Mouse (Mus musculus) left cerebral cortex, adult 9 months (tissue): ENCODE measurements around the gene Eefsec.

ENCODE experiments used
- DNase-seq, 2 experiments: peaks; one replicate each; pipeline ENCODE4 v3.0.0; 2022; ENCODE audit warnings: low spot score in 2 of 2

Eefsec gene

GRCm38 (mm10) chr6:88446063-88447002 is at the start of gene Eefsec:
Eefsec (minus strand) TSS chr6:88446539.
- peak; percentile 58 to 80 for DNase-seq

GRCm38 (mm10) chr6:88493712-88494111 is 47.4 kb upstream of the Eefsec start:
- DNase-seq = no peak

GRCm38 (mm10) chr6:88490629-88491354 is 44.5 kb upstream of the Eefsec start:
- peak in 1 of 2 experiments; percentile 54 for DNase-seq

GRCm38 (mm10) chr6:88489834-88490233 is 43.5 kb upstream of the Eefsec start:
- no peak for DNase-seq

DNA sequence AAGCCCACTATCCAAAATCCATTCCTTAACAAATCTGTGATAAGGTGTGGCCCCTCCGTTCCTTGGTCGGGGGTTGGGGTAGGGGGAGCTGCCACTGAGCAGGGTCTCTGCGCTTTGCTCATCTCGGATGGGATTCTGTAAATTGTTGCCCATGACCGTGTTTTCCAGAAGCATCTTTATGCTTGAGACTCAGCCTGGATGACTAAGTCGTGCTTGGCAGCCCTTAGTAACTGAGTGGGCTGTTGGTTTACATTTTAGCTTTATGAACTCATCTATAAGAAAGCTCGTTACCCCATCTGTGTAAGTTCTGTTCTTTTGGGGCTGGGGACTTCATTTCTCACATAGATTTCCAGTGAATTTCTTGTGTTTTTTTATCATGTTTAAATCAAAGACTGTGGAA is 42.7 kb upstream of the Eefsec start:
- peak in 1 of 2 experiments; percentile 44 for DNase-seq

DNA sequence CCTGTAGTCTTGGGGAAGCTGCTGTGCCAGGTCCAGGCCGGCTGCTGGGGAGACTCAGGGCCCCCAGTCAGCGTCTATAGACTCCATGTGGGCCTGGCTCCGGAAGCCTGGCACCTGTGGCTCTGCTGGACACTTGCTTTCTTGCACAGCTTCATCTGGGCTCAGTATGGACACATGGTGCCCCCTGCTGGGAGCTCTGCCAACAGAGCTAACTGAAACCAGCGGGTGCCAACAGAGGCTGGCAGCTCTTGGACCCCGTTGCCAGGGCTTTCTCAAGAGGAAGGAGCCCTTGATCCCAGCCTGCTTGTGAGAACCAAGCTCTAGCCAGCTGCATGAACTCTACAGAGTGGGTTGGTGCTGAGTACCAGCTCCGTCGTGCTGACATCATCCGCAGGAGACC is 40.6 kb upstream of the Eefsec start:
- DNase-seq = peak in 1 of 2 experiments; percentile 79

DNA sequence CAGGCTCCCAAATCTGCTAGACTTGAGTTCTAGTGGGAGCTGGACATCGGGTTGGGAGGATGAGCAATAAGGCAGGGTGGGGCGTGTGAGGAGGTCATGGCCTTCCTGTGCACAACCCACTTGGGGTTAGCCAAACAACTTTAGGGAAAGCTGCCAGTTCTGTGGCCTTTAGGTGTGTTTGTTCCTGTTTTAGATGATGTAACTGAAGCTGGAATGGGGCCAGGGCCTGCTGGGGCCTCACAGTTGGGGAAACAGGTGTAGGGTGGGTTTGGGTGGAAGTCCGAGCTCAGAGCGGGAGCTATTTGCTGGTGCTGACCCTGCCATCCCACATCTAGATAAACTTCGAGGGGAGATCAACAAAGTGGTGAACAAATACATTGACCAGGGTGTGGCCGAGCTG is 39.0 kb upstream of the Eefsec start:
- DNase-seq = no peak

DNA sequence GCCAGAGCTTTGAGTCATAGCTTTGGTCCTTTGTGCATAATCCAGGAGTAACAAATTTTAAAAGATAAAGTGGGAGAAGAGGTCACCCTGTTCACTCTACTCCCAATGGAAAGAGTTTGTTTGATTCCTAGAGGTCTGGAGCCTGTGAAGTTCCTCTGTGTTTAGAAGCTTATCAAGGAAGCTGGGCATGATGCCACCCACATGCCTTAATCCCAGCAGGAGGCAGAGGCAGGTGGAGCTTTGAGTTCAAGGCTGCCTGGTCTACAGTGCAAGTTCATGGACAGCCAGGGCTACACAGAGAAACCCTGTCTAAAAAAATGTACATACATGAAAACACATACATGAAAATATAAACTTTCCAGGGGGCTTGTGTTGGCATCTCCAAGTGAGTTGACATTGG is 37.6 kb upstream of the Eefsec start:
- no peak for DNase-seq

DNA sequence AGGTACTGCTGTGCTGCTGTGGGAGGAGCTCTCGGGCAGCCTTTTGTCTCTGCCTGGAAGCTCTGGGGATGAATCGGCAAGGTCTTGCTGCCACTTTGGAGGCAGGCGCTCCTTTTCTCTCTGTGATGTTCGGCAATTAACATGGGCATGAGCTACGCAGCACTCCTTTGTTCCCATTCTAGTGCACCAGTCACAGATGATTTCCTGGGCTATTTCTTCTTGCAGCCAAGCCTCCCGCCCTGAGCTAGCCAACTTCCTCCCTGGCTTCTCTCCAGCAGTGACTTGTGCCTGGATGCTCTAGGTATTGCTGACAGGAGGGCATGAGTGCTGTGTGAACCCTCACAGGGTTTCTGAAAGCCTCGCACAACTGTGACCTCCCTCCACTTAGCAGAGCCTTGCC is 36.8 kb upstream of the Eefsec start:
- no peak for DNase-seq

GRCm38 (mm10) chr6:88480421-88480820 is 34.1 kb upstream of the Eefsec start:
- DNase-seq = no peak

- no peak for DNase-seq
Observed at GRCm38 (mm10) chr6:88469878-88470277, 23.5 kb upstream of the Eefsec start.

DNA sequence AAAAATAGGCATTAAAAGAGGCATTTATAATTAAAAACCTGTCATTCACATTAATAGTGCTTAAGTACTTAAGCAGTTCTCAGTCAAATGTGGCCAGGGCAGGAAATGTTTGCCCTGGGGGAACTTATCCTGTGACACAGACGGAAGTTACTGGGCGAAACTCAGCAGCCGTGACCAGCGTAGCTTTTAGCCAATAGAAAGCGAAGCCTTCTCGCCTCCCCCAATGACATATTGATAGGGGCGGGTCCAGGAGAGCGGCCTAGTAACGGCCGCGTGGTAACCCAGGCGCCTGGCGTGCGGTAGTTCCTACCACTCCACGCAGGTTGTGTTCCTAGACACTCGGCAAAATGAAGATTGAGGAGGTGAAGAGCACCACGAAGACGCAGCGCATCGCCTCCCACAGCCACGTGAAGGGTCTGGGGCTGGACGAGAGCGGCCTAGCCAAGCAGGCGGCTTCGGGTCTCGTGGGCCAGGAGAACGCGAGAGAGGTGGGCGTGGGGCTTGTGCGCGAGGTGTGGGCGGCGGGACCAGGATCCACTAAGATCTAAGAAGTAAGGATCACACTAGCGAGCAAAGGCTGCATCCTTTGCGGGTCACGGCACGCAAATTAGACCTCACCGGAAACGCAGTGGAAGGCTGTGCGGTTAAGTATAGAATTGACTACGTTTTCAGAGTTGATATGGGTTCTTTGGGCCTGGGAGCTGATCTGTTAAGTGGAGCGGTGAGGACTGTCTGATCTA is 19.0 kb upstream of the Eefsec start, which contains the start of gene Ruvbl1:
Gene Ruvbl1, plus strand, starts transcription at position 229 of the 740 bp plus-strand sequence.
- peak; percentile 85 to 95 for DNase-seq

GRCm38 (mm10) chr6:88454545-88454944 is 8.2 kb upstream of the Eefsec start:
- no peak for DNase-seq

- DNase-seq = no peak
Observed at GRCm38 (mm10) chr6:88447454-88447853, 1.1 kb upstream of the Eefsec start.

DNA sequence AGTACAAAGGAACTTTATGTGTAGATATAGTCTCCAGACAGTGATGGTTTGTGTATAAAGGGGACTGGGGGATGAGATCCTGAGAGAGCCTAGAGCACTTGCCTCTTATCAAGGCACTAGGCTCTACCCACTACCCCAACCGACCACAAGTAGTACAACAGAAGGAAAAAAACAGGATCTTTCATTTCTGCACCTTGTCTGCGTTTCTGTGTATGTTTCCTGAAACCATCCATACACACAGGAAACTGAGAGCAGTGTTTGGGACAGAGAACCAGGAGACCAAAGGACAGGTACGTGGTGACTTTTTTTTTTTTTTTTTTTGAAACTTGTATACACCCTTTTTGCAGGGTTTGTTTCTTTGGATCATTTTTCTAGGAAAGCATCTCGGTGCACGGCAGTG is 678 bp downstream of the Eefsec start:
- no peak for DNase-seq

DNA sequence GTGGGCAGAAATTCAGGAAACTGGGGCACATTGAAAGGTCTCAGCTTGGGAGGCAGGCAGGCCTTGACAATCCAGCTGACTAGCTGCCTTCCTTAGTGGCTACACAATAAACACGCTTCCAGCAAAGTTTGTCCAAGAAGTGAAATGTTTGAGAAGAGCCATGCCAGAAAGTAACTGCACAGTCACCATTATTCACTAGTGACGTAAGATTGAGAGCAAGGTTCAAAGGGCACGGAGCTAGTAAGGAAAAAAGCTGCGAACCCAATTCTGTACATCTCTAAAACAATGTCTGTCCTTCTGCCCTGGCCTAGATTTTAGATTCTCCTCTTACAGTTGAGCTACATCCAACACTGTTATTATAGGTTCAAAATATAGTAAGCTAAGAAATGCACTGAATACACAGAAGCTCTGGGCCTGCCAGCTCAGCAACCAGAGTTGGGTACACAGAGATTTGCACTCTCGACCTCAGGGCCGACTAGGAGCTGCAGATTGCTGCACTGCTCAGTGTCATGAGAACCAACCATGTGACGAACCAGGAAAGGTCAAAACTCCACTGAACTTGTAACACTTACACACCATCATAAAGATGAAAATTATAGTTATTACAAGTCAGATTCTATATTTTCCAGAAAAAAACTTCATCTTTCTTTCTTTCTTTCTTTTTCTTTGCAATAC is 2.1 kb downstream of the Eefsec start:
- no peak for DNase-seq

- DNase-seq = no peak
Observed at GRCm38 (mm10) chr6:88443446-88443845, 2.9 kb downstream of the Eefsec start.

GRCm38 (mm10) chr6:88442551-88442950 is 3.8 kb downstream of the Eefsec start:
- no peak for DNase-seq

GRCm38 (mm10) chr6:88439056-88439455 is 7.3 kb downstream of the Eefsec start:
- DNase-seq = peak in 1 of 2 experiments; percentile 38

GRCm38 (mm10) chr6:88435609-88436008 is 10.7 kb downstream of the Eefsec start:
- no peak for DNase-seq

DNA sequence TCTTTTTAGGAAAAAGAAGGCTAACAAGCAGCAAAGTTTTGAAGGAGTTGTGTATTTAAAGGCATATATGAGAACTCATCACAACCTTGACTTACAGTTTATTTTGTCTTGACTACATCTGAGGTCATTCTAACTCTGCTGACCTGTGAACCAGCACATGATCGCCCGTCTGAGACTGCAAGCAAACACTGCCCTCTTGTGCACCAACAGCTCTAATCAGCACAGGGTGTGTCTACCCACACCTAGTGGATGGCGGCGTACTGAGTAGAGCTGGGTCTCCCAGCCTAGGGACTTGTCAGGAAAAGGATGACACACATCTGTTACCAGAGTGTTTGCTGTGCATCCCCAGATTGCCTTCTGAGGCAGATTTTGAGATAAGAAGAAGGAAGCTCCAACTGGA is 15.1 kb downstream of the Eefsec start:
- DNase-seq = no peak
